Mouse (Mus musculus): ENCODE data around the gene Gja3. TPM values are rescaled to one million over a fixed set of nuclear protein-coding genes. Genes with fewer than 3 reads are reported as not detected.
"Not testable (repeated sequence)": the region's sequence is repeated elsewhere in the genome, so short reads cannot be mapped to it uniquely, and the experiment has no call there.

The Gja3 gene
- total and polyA plus RNA-seq, 3 experiments = not detected

- no peaks in the 10 kb centered on the region for H3K4me1 ChIP-seq (ENCODE audit: control insufficient read depth in 1 of 2, insufficient read depth in 2 of 2, low read length in 2 of 2)
- H3K9ac ChIP-seq (ENCODE audit: control insufficient read depth, low read depth, low read length, poor library complexity, severe bottlenecking) = no peak overlapping the region
- H3K27me3 ChIP-seq (ENCODE audit: control insufficient read depth in 1 of 2, insufficient read depth in 2 of 2, low read length in 2 of 2) = peaks cover 1 to 2% of the 10 kb centered on the region in 2 experiments; a peak in 3 of 4 replicates
- H3K36me3 ChIP-seq (ENCODE audit: control insufficient read depth in 1 of 2, insufficient read depth in 2 of 2, low read length in 2 of 2) = no peaks in the 10 kb centered on the region
- no peak for DNase-seq (ENCODE audit: low read depth, low spot score)
- H3K79me2 ChIP-seq (ENCODE audit: control insufficient read depth, insufficient read depth, low read length, poor library complexity) = no peaks in the 10 kb centered on the region
- H3K9me3 ChIP-seq (replicated peaks; ENCODE audit: insufficient read depth, low read length) = no peaks in the 10 kb centered on the region
- H3K27ac ChIP-seq (ENCODE audit: control insufficient read depth, low read depth, low read length) = no peak overlapping the region
- no peak for TF ChIP-seq MAZ (IDR thresholded peaks at IDR 0.05; ENCODE audit: low read depth, low read length)
- TF ChIP-seq NRF1 (IDR thresholded peaks at IDR 0.05; ENCODE audit: insufficient read depth, low read depth, low read length, poor library complexity, severe bottlenecking) = no peak
- TF ChIP-seq TAL1 (IDR thresholded peaks at IDR 0.05; ENCODE audit: low read length) = no peak
- no peak for TF ChIP-seq NELFE (IDR thresholded peaks at IDR 0.05; ENCODE audit: low read depth, low read length)
- TF ChIP-seq ZMIZ1 (IDR thresholded peaks at IDR 0.05; ENCODE audit: low read depth, low read length) = no peak
- no peak for TF ChIP-seq ETS1 (IDR thresholded peaks at IDR 0.05; ENCODE audit: low read depth, low read length)
- TF ChIP-seq POLR2A (IDR thresholded peaks at IDR 0.05; ENCODE audit: control insufficient read depth in 1 of 2, insufficient read depth in 1 of 2, low read depth in 1 of 2, low read length in 2 of 2, poor library complexity in 1 of 2) = no peak
- TF ChIP-seq HCFC1 (IDR thresholded peaks at IDR 0.05; ENCODE audit: low read depth, low read length) = no peak
- H3K4me3 ChIP-seq (ENCODE audit: control insufficient read depth in 1 of 2, insufficient read depth in 1 of 2, low read depth in 2 of 2, low read length in 2 of 2) = no peak overlapping the region
Observed at GRCm38 (mm10) chr14:57032850-57033249, 25.1 kb downstream of the Gja3 start.

GRCm38 (mm10) chr14:57018436-57018835, 39.5 kb downstream of the Gja3 start:
- Histone ChIP-seq H3K9me3 (replicated peaks; ENCODE audit: insufficient read depth, low read length) (no peaks in the 10 kb centered on the region), H3K79me2 (ENCODE audit: control insufficient read depth, insufficient read depth, low read length, poor library complexity) (no peaks in the 10 kb centered on the region), H3K36me3 (ENCODE audit: control insufficient read depth in 1 of 2, insufficient read depth in 2 of 2, low read length in 2 of 2) (no peaks in the 10 kb centered on the region), H3K27ac (ENCODE audit: control insufficient read depth, low read depth, low read length) (no peak overlapping the region), H3K9ac (ENCODE audit: control insufficient read depth, low read depth, low read length, poor library complexity, severe bottlenecking) (no peak overlapping the region), H3K4me3 (ENCODE audit: control insufficient read depth in 1 of 2, insufficient read depth in 1 of 2, low read depth in 2 of 2, low read length in 2 of 2) (no peak overlapping the region), H3K27me3 (ENCODE audit: control insufficient read depth in 1 of 2, insufficient read depth in 2 of 2, low read length in 2 of 2) (peaks cover 16 to 17% of the 10 kb centered on the region in 2 experiments), H3K4me1 (ENCODE audit: control insufficient read depth in 1 of 2, insufficient read depth in 2 of 2, low read length in 2 of 2) (no peaks in the 10 kb centered on the region)
- DNase-seq (ENCODE audit: low read depth, low spot score) = no peak
- TF ChIP-seq TBP (IDR thresholded peaks at IDR 0.05; ENCODE audit: low read depth, low read length) (no peak), ELF1 (IDR thresholded peaks at IDR 0.05; ENCODE audit: low read depth, low read length) (no peak), MYC (IDR thresholded peaks at IDR 0.05; ENCODE audit: low read depth, low read length) (no peak), ZKSCAN1 (IDR thresholded peaks at IDR 0.05; ENCODE audit: low read depth, low read length) (no peak)

GRCm38 (mm10) chr14:57016806-57017205, 41.1 kb downstream of the Gja3 start:
- not testable (repeated sequence) for DNase-seq (ENCODE audit: low read depth, low spot score); H3K36me3 ChIP-seq (ENCODE audit: control insufficient read depth in 1 of 2, insufficient read depth in 2 of 2, low read length in 2 of 2); H3K79me2 ChIP-seq (ENCODE audit: control insufficient read depth, insufficient read depth, low read length, poor library complexity); H3K27ac ChIP-seq (ENCODE audit: control insufficient read depth, low read depth, low read length); H3K4me1 ChIP-seq (ENCODE audit: control insufficient read depth in 1 of 2, insufficient read depth in 2 of 2, low read length in 2 of 2); H3K4me3 ChIP-seq (ENCODE audit: control insufficient read depth in 1 of 2, insufficient read depth in 1 of 2, low read depth in 2 of 2, low read length in 2 of 2); H3K9ac ChIP-seq (ENCODE audit: control insufficient read depth, low read depth, low read length, poor library complexity, severe bottlenecking); H3K9me3 ChIP-seq (replicated peaks; ENCODE audit: insufficient read depth, low read length)
- peaks cover 14 to 17% of the 10 kb centered on the region in 2 experiments for H3K27me3 ChIP-seq (ENCODE audit: control insufficient read depth in 1 of 2, insufficient read depth in 2 of 2, low read length in 2 of 2)
